8 mouse cellular contexts compared by ENCODE assay signal in genomic region chr13:59556670-59557069, GRCm38 (mm10). TPM values are rescaled to one million over a fixed set of nuclear protein-coding genes. Genes with fewer than 3 reads are reported as not detected.
A peak's percentile ranks its signal among the peaks of the same experiment; 100 is the strongest.
DNase-seq lines count a peak whose midpoint lies in the region; ATAC-seq and TF ChIP-seq lines count a peak whose summit lies in the region.

No protein-coding gene starts in this region.

- ATAC-seq in intestine, embryonic 14.5 days (replicated peaks; ENCODE audit: low FRiP score, low TSS enrichment, low read depth) = peak; percentile 81
- peak; percentile 80 for ATAC-seq in midbrain, postnatal 0 days (ENCODE audit: low FRiP score)

- TF ChIP-seq CTCF in liver, adult 2 months (IDR thresholded peaks at IDR 0.05; ENCODE audit: low read depth, low read length) = no peak
- TF ChIP-seq CTCF in midbrain, postnatal 0 days (IDR thresholded peaks at IDR 0.05) = no peak

- DNase-seq in urinary bladder, adult 18-20 months (ENCODE audit: low spot score in 2 of 2) = peak; percentile 6 to 52
- DNase-seq in urinary bladder, postnatal 10 days (ENCODE audit: low spot score) = no peak
- DNase-seq in embryo, embryonic 11 days = peak; percentile 72
- DNase-seq in gastrocnemius, postnatal 36 days = peak; percentile 21 to 39
- peak; percentile 80 for DNase-seq in intestine, embryonic 14.5 days (ENCODE audit: low spot score)
- no peak for DNase-seq in liver, adult 2 months (ENCODE audit: extremely low read depth, low read depth, low spot score)
- DNase-seq in midbrain, postnatal 0 days (ENCODE audit: low spot score) = peak; percentile 41
- DNase-seq in spleen, postnatal 36 days (ENCODE audit: low spot score in 2 of 2) = peak; percentile 70 to 75

- intact Hi-C loops in gastrocnemius, postnatal 36 days (cut with DNase I) = loop anchor here (1.0 kb wide), 1 partner anchor 29 kb away; the partner anchor contains the start of genes Agtpbp1 and Naa35

- H3K9ac ChIP-seq in intestine, embryonic 14.5 days (ENCODE audit: low read length) = peak overlapping the region; percentile 72
- peak overlapping the region; percentile 57 for H3K9ac ChIP-seq in liver, adult 2 months (ENCODE audit: low read depth, low read length)
- peak overlapping the region; percentile 84 for H3K9ac ChIP-seq in midbrain, postnatal 0 days (replicated peaks; ENCODE audit: low read length, poor library complexity, severe bottlenecking)

- 0 out of 2 replicates have a peak, but pooled peaks have one; percentile 7 for TF ChIP-seq POLR2A in liver, adult 2 months (IDR thresholded peaks at IDR 0.05; ENCODE audit: extremely low read depth, insufficient read depth, low read length)

- no peaks in the 10 kb centered on the region for H3K9me3 ChIP-seq in intestine, embryonic 14.5 days (ENCODE audit: control insufficient read depth, low read length)
- H3K9me3 ChIP-seq in midbrain, postnatal 0 days (ENCODE audit: low read length) = no peaks in the 10 kb centered on the region

- WGBS in intestine, embryonic 14.5 days = 0% methylated on average over 28 of the region's 45 CpGs
- under 1% methylated on average over 43 of the region's 45 CpGs for WGBS in liver, adult 2 months
- WGBS in midbrain, postnatal 0 days = under 1% methylated on average over 39 of the region's 45 CpGs

- H3K36me3 ChIP-seq in intestine, embryonic 14.5 days (ENCODE audit: control insufficient read depth, insufficient read depth, low read length) = no peaks in the 10 kb centered on the region
- H3K36me3 ChIP-seq in liver, adult 2 months (ENCODE audit: control insufficient read depth, insufficient read depth, low read length) = no peaks in the 10 kb centered on the region
- H3K36me3 ChIP-seq in midbrain, postnatal 0 days (ENCODE audit: insufficient read depth, low read length) = no peaks in the 10 kb centered on the region

- peaks cover 16% of the 10 kb centered on the region; the same call in 1 of the 2 replicates for H3K4me1 ChIP-seq in intestine, embryonic 14.5 days (replicated peaks; ENCODE audit: control insufficient read depth, insufficient read depth, low read length)
- H3K4me1 ChIP-seq in liver, adult 2 months (ENCODE audit: control insufficient read depth, insufficient read depth, low read length) = peaks cover 6% of the 10 kb centered on the region
- H3K4me1 ChIP-seq in midbrain, postnatal 0 days (ENCODE audit: insufficient read depth, low read length) = peaks cover 13% of the 10 kb centered on the region

- H3K4me3 ChIP-seq in intestine, embryonic 14.5 days (ENCODE audit: low read depth, low read length) = peak overlapping the region; percentile 71
- peak overlapping the region; percentile 74 for H3K4me3 ChIP-seq in liver, adult 2 months (ENCODE audit: insufficient read depth, low read depth, low read length)
- H3K4me3 ChIP-seq in midbrain, postnatal 0 days (ENCODE audit: low read depth, low read length) = peak overlapping the region; percentile 77

- peaks cover under 1% of the 10 kb centered on the region; the same call in 1 of the 2 replicates for H3K79me2 ChIP-seq in liver, adult 2 months (ENCODE audit: control insufficient read depth, insufficient read depth, low read length)

- H3K27ac ChIP-seq in intestine, embryonic 14.5 days (ENCODE audit: low read depth) = peak overlapping the region; percentile 47
- H3K27ac ChIP-seq in liver, adult 2 months (replicated peaks; ENCODE audit: insufficient read depth, low read depth, low read length) = no peak overlapping the region
- peak overlapping the region; percentile 82 for H3K27ac ChIP-seq in midbrain, postnatal 0 days (ENCODE audit: low read depth, low read length)

- peak overlapping the region; percentile 95 for H3K4me2 ChIP-seq in intestine, embryonic 14.5 days (ENCODE audit: low read length)
- H3K4me2 ChIP-seq in midbrain, postnatal 0 days (ENCODE audit: low read depth, low read length, poor library complexity, severe bottlenecking) = peak overlapping the region; percentile 70

- no peaks in the 10 kb centered on the region for H3K27me3 ChIP-seq in intestine, embryonic 14.5 days (replicated peaks; ENCODE audit: control insufficient read depth, insufficient read depth, low read length)
- no peaks in the 10 kb centered on the region for H3K27me3 ChIP-seq in liver, adult 2 months (ENCODE audit: control insufficient read depth, insufficient read depth, low read length)
- H3K27me3 ChIP-seq in midbrain, postnatal 0 days (ENCODE audit: insufficient read depth, low read length) = no peaks in the 10 kb centered on the region

RNA-seq across cellular contexts. Expression of gene Agtpbp1, which starts 28.4 kb away (rescaled TPM):
- 10 to 100 TPM; 44.0 to 57.1 TPM for total RNA-seq in gastrocnemius, postnatal 36 days (2021)
- polyA plus RNA-seq in intestine, embryonic 14.5 days (2014; fragmentation: Nextera tagmentation; extraction: Ambion mirVana) = 22.5 and 26.7 TPM in 2 replicates
- 10.0 and 10.5 TPM in 2 replicates for total RNA-seq in liver, adult 2 months (2014; rRNA removed)
- polyA plus RNA-seq in liver, adult 2 months (2012; rRNA removed) = 1.9 TPM in 2 replicates
- total RNA-seq in midbrain, postnatal 0 days (2014; rRNA removed) = 125 and 129 TPM in 2 replicates
- polyA plus RNA-seq in midbrain, postnatal 0 days (2015; fragmentation: Nextera tagmentation; extraction: Ambion mirVana) = 70.8 and 74.0 TPM in 2 replicates

RNA-seq across cellular contexts. Expression of gene Naa35, which starts 28.4 kb away (rescaled TPM):
- 10 to 100 TPM; 32.0 to 36.5 TPM for total RNA-seq in gastrocnemius, postnatal 36 days (2021)
- polyA plus RNA-seq in intestine, embryonic 14.5 days (2014; fragmentation: Nextera tagmentation; extraction: Ambion mirVana) = 79.6 and 83.3 TPM in 2 replicates
- 27.7 and 32.3 TPM in 2 replicates for total RNA-seq in liver, adult 2 months (2014; rRNA removed)
- polyA plus RNA-seq in liver, adult 2 months (2012; rRNA removed) = 21.8 and 29.1 TPM in 2 replicates
- 47.2 and 72.9 TPM in 2 replicates for total RNA-seq in midbrain, postnatal 0 days (2014; rRNA removed)
- 109 and 117 TPM in 2 replicates for polyA plus RNA-seq in midbrain, postnatal 0 days (2015; fragmentation: Nextera tagmentation; extraction: Ambion mirVana)

Comparison
In these comparisons a context has a peak if more than half of its experiments do, and no peak if none do; other contexts are left out.
1. DNase-seq: peak in urinary bladder, adult 18-20 months (2 of 2), embryo, embryonic 11 days (single experiment), gastrocnemius, postnatal 36 days (2 of 2), intestine, embryonic 14.5 days (single experiment), midbrain, postnatal 0 days (single experiment) and spleen, postnatal 36 days (2 of 2); none in urinary bladder, postnatal 10 days (single experiment) and liver, adult 2 months (single experiment).
2. Peak in every context shown above with its lines, with median percentiles within 50 percentile points of each other: H3K4me3 ChIP-seq and H3K9ac ChIP-seq.